Mouse (Mus musculus): ENCODE measurements around the gene Epha2. TPM values are rescaled to one million over a fixed set of nuclear protein-coding genes. Genes with fewer than 3 reads are reported as not detected.
A peak's percentile ranks its signal among the peaks of the same experiment; 100 is the strongest.

The Epha2 gene
- polyA plus RNA-seq, 1 experiment from 2014 or later: 7.1 TPM

DNA sequence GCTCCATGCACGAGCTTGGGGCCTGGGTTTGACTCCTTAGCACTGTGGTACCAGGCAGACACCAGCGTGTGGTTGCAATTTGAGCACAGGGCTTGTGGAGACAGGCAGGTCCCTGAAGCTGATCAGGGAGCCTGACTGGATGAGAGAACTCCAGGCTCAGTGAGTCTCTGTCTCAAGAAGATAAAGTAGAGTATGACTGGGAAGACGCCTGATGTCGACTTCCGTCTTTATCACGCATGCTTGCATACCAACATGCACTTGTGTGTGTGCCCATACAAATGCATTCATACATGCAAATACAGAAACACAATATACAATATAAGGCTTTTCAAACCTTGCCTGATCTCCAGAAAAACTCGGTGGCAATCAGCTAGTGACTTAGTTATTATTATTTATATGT lies 16.9 kb downstream of the Epha2 start:
- H3K27me3 ChIP-seq: no peaks in the 10 kb centered on the region
- no peak overlapping the region for H3K4me2 ChIP-seq
- H3K9me3 ChIP-seq (replicated peaks): no peaks in the 10 kb centered on the region
- no peak overlapping the region for H3K4me3 ChIP-seq (replicated peaks)
- 86% methylated on average over 7 of the region's 7 CpGs for WGBS
- H3K9ac ChIP-seq: no peak overlapping the region
- H3K36me3 ChIP-seq: peaks cover 56% of the 10 kb centered on the region
- H3K4me1 ChIP-seq: peaks cover 34% of the 10 kb centered on the region
- ATAC-seq (replicated peaks; ENCODE audit: low FRiP score): no peak
- no peak overlapping the region for H3K27ac ChIP-seq

DNA sequence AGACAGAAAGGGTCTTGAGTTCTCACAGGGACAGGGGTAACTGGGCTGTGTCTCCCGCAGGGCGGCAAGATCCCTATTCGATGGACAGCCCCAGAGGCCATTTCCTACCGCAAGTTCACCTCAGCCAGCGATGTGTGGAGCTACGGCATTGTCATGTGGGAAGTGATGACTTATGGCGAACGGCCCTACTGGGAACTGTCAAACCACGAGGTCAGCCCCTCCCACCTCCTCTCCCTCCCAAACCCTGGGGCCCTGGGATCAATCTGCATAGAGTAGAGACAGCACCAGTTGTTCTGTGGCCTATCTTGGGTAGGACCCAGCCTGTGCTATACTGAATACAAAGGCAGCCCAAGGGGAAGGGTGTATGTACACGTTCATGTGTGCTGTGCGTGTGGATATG lies 21.5 kb downstream of the Epha2 start:
- Histone ChIP-seq H3K9ac (no peak overlapping the region), H3K9me3 (replicated peaks) (no peaks in the 10 kb centered on the region), H3K36me3 (peaks cover 86% of the 10 kb centered on the region), H3K4me3 (replicated peaks) (no peak overlapping the region), H3K4me2 (no peak overlapping the region), H3K27ac (no peak overlapping the region), H3K27me3 (no peaks in the 10 kb centered on the region), H3K4me1 (peaks cover 14% of the 10 kb centered on the region; the same call in 1 of the 2 replicates)
- no peak for ATAC-seq (replicated peaks; ENCODE audit: low FRiP score)
- 65% methylated on average over 11 of the region's 11 CpGs for WGBS

DNA sequence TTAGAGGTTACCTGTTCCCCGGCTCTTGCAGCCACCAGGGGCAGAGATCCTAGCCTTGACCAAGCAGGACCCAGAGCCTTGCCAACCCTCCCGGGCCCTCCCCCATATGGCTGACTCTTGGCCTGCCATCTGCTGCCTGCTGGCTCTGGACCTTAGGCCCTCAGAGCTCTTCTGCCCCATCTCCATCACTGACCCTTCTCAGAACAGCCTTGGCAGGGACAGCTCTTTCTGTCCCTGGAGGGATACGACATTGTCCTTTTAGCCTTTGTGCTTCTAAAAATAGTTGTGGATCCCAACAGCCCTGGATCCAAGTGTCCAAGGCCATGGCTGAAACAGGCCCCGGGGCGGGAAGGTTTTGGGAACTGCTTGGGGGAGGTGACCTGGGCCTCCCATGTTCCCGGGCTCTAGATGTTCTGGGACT lies 23.7 kb downstream of the Epha2 start:
- H3K4me2 ChIP-seq: no peak overlapping the region
- 83% methylated on average over 6 of the region's 6 CpGs for WGBS
- peaks cover 74% of the 10 kb centered on the region for H3K36me3 ChIP-seq
- peak overlapping the region; percentile 5; the same call in 1 of the 2 replicates for H3K27ac ChIP-seq
- H3K4me1 ChIP-seq: peaks cover 14% of the 10 kb centered on the region; the same call in 1 of the 2 replicates
- H3K9me3 ChIP-seq (replicated peaks): no peaks in the 10 kb centered on the region
- no peak overlapping the region for H3K4me3 ChIP-seq (replicated peaks)
- H3K27me3 ChIP-seq: no peaks in the 10 kb centered on the region
- ATAC-seq (replicated peaks; ENCODE audit: low FRiP score): no peak
- no peak overlapping the region for H3K9ac ChIP-seq

DNA sequence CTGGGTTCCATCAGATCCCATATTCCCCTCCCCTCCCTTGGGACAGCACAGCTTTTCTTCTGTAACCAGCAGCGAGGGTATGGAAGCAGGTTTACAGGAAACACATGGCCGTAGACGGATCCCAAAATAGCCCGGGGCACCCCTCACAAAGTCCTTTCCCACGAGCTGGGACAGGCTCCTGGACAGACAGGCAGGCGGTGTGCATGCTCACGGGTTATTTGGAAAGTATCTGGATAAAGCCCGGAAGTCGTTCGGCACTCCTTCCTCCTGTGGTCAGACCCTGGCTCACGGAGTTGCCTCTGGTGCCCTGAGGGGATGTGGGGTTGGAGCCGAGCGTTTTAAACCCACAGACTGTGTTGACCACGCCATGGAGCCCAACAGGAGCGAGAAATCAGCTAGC lies 24.6 kb downstream of the Epha2 start:
- Histone ChIP-seq H3K9ac (no peak overlapping the region), H3K36me3 (peaks cover 69% of the 10 kb centered on the region), H3K27me3 (no peaks in the 10 kb centered on the region), H3K4me2 (no peak overlapping the region), H3K4me3 (replicated peaks) (no peak overlapping the region), H3K9me3 (replicated peaks) (no peaks in the 10 kb centered on the region), H3K4me1 (peaks cover 21% of the 10 kb centered on the region; the same call in 1 of the 2 replicates), H3K27ac (peak overlapping the region; percentile 5; the same call in 1 of the 2 replicates)
- no peak for ATAC-seq (replicated peaks; ENCODE audit: low FRiP score)
- WGBS: 47% methylated on average over 15 of the region's 15 CpGs

DNA sequence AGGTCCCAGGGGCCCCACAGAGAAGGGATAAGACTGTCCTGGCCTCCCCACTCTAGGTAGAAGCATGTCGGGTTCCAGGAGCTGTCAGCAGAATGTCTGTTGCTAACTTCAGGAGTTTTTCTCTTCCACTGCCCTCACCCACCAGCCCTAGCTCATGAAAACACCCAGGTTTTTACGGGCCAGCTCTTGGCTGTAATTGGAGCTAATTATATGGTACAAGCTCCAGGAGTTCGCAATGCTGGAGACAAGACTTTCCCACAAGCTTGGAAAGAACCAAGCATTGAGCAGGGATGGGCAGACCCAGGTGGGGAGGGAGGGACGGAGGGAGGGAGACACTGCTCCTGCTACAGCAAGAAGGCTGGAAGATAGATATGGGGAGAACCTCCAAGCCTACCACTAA lies 26.0 kb downstream of the Epha2 start:
- no peak for ATAC-seq (replicated peaks; ENCODE audit: low FRiP score)
- Histone ChIP-seq H3K36me3 (peaks cover 55% of the 10 kb centered on the region), H3K27ac (no peak overlapping the region), H3K27me3 (no peaks in the 10 kb centered on the region), H3K9me3 (replicated peaks) (no peaks in the 10 kb centered on the region), H3K4me3 (replicated peaks) (no peak overlapping the region), H3K4me2 (no peak overlapping the region), H3K4me1 (peaks cover 21% of the 10 kb centered on the region; the same call in 1 of the 2 replicates), H3K9ac (no peak overlapping the region)
- 64% methylated on average over 4 of the region's 4 CpGs for WGBS

DNA sequence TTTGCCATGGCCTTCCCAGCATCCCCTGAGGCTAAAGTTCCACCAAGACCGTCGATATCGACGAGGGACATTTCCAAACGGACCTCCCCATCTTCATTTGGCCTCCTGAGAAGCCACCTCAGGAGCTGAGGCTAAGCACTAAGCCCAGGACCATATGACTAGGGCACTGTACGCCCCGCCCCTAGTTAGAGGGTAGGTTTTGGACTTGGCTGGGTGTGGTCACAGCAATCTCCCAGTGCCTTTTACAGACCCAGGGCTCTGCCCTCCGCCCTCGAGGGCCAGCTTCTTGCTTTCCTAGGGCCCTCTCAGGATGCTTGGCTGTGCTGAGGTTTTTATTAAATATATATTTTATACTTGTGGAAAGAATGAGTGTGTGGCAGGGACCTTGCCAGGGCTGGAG lies 27.7 kb downstream of the Epha2 start:
- Histone ChIP-seq H3K36me3 (peaks cover 38% of the 10 kb centered on the region), H3K9ac (no peak overlapping the region), H3K4me1 (peaks cover 22% of the 10 kb centered on the region; the same call in 1 of the 2 replicates), H3K9me3 (replicated peaks) (no peaks in the 10 kb centered on the region), H3K4me2 (no peak overlapping the region), H3K27me3 (no peaks in the 10 kb centered on the region), H3K4me3 (replicated peaks) (no peak overlapping the region), H3K27ac (no peak overlapping the region)
- 86% methylated on average over 9 of the region's 9 CpGs for WGBS
- ATAC-seq (replicated peaks; ENCODE audit: low FRiP score): no peak

DNA sequence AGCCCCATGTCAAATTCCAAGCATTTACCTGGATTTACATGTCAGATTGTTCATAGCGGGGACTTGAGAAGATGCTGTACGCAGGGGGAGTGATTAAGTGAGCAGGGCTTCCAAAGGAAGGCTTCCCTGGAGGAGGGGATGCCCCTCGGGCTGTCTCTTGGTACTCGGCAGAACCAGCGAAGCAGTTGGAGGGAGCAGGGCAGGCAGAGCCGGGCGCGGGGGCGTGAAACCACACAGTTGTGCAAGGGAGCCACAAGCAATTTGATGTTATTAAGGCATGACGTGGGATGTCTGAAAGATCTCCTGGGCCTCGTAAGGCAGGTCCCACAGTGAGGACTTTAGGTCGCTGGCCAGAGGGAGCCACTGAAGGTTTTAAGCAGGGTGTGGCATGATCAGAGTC lies 28.9 kb downstream of the Epha2 start:
- no peaks in the 10 kb centered on the region for H3K9me3 ChIP-seq (replicated peaks)
- H3K4me3 ChIP-seq (replicated peaks): no peak overlapping the region
- 38% methylated on average over 12 of the region's 12 CpGs for WGBS
- no peak overlapping the region for H3K9ac ChIP-seq
- no peak for ATAC-seq (replicated peaks; ENCODE audit: low FRiP score)
- H3K27me3 ChIP-seq: no peaks in the 10 kb centered on the region
- no peak overlapping the region for H3K27ac ChIP-seq
- no peak overlapping the region for H3K4me2 ChIP-seq
- peaks cover 25% of the 10 kb centered on the region for H3K4me1 ChIP-seq
- H3K36me3 ChIP-seq: peaks cover 26% of the 10 kb centered on the region

DNA sequence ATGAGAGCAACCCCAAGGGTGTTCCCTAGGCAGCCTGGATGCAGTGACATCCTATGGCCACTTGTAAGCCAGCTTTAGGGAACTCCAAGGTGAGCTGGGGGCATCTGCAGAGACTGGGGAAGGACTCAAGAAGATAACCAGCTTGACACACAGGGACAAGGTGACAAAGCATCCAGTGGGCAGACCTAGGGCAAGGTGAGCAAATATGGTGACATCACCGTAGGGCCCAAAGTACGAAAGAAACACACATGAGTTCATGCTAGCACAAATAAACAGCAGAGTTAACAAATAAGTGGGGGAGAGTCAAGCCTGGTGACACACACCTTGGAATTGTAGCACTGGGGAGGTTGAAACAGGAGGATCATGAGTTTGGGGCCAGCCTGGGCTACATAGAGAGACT lies 30.4 kb downstream of the Epha2 start:
- Histone ChIP-seq H3K27ac (no peak overlapping the region), H3K9ac (no peak overlapping the region), H3K9me3 (replicated peaks) (no peaks in the 10 kb centered on the region), H3K27me3 (no peaks in the 10 kb centered on the region), H3K4me2 (no peak overlapping the region), H3K4me3 (replicated peaks) (no peak overlapping the region), H3K36me3 (peaks cover 18% of the 10 kb centered on the region), H3K4me1 (peaks cover 31% of the 10 kb centered on the region)
- WGBS: 100% methylated on average over 2 of the region's 2 CpGs
- no peak for ATAC-seq (replicated peaks; ENCODE audit: low FRiP score)

DNA sequence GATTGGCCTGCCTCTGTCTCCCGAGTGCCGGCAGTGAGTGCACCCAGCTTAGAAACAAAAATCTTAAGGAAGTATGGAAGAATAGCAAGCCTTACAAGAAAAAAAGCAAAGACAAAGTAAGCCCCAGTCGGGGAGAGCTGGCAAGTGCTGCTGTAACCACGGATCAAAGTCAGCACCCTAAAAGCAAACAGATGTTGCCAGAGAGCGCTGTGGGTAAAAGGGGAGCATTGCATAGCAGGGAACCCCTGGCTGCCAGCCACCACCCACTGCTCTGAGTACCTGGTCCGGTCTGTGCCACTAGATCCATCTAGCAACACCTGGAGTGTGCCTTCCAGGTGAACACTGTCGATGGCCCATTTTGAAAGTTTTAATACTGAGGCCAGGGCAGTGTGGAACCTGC lies 31.2 kb downstream of the Epha2 start:
- Histone ChIP-seq H3K27me3 (no peaks in the 10 kb centered on the region), H3K4me2 (no peak overlapping the region), H3K4me3 (replicated peaks) (no peak overlapping the region), H3K9ac (no peak overlapping the region), H3K27ac (no peak overlapping the region), H3K36me3 (peaks cover 9% of the 10 kb centered on the region), H3K4me1 (peaks cover 31% of the 10 kb centered on the region), H3K9me3 (replicated peaks) (no peaks in the 10 kb centered on the region)
- 83% methylated on average over 7 of the region's 7 CpGs for WGBS
- no peak for ATAC-seq (replicated peaks; ENCODE audit: low FRiP score)

DNA sequence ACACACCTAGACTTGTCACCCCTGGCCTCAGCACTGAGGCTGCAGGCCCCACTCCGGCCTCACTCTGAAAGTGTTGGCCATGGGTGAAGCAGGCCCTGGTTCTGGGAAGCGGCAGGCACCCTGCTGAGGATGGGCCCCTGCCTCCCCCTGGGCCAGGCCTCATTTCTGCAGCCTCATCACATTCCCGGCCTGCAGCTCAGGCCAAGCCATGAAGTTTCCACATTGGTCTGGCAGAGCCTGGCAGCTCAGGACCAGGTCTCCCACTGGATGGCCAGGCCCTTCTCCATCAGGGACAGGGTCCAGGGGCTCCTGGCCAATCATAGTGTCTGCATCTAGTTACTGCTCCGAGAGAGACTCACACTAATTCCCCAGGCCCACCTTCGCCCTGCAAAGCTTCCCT lies 33.7 kb downstream of the Epha2 start:
- H3K9me3 ChIP-seq (replicated peaks): no peaks in the 10 kb centered on the region
- H3K9ac ChIP-seq: no peak overlapping the region
- peak overlapping the region; percentile 54 for H3K27ac ChIP-seq
- H3K4me1 ChIP-seq: peaks cover 54% of the 10 kb centered on the region
- no peak overlapping the region for H3K4me3 ChIP-seq (replicated peaks)
- H3K4me2 ChIP-seq: no peak overlapping the region
- no peak for ATAC-seq (replicated peaks; ENCODE audit: low FRiP score)
- WGBS: 63% methylated on average over 5 of the region's 5 CpGs
- H3K36me3 ChIP-seq: no peaks in the 10 kb centered on the region
- H3K27me3 ChIP-seq: no peaks in the 10 kb centered on the region

DNA sequence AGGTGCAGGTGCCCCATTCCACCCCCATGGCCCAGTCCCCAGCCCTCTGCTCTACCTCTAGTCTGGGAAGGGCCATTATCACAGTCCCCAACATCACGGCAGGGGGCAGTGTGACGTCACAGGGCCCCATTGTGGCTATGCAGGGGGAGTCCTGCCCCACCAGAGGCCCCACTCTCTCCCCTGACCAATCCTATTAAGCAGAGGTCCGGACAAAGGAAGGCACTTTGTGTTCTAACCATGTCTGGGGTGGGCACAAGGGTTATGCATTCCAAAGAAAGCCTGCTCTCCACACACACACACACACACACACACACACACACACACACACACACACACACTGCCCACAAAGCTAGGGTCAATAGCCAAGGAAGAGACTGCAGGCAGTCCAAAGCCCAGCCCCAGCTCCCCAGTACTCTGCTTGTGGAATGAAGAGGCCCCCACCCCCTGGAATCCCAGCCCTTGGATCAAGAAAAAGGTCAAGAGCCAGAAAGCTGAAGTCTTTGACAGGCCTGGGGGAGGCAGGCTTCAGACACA lies 34.3 kb downstream of the Epha2 start:
- peak overlapping the region; percentile 54 for H3K27ac ChIP-seq
- H3K9me3 ChIP-seq (replicated peaks): no peaks in the 10 kb centered on the region
- WGBS: 18% methylated on average over 3 of the region's 3 CpGs
- no peaks in the 10 kb centered on the region for H3K36me3 ChIP-seq
- H3K9ac ChIP-seq: no peak overlapping the region
- H3K4me1 ChIP-seq: peaks cover 54% of the 10 kb centered on the region
- no peaks in the 10 kb centered on the region for H3K27me3 ChIP-seq
- no peak overlapping the region for H3K4me2 ChIP-seq
- no peak overlapping the region for H3K4me3 ChIP-seq (replicated peaks)
- ATAC-seq (replicated peaks; ENCODE audit: low FRiP score): peak; percentile 21

DNA sequence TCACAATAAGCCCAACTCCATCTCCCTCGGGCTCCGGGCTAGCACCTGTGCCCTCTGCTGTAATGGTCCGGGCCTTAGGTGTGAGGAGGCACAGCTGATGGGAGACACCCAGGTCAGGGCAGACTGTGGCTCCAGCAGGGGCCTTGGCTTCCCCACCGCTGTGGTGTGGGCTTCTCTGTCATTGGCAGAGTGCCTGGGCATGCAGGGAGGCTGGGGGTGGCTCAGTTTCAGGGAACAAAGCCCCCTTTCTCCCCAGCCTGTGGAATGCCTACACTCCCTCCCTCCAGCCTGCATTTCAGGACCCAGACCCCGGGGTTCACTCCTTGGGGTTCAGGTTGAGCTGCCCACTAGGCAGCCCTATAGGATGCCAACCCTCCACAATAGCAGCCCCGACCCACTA lies 35.2 kb downstream of the Epha2 start:
- H3K27me3 ChIP-seq: no peaks in the 10 kb centered on the region
- H3K4me1 ChIP-seq: peaks cover 57% of the 10 kb centered on the region
- H3K4me3 ChIP-seq (replicated peaks): no peak overlapping the region
- no peak overlapping the region for H3K4me2 ChIP-seq
- ATAC-seq (replicated peaks; ENCODE audit: low FRiP score): no peak
- no peak overlapping the region for H3K27ac ChIP-seq
- no peak overlapping the region for H3K9ac ChIP-seq
- no peaks in the 10 kb centered on the region for H3K36me3 ChIP-seq
- 66% methylated on average over 6 of the region's 6 CpGs for WGBS
- no peaks in the 10 kb centered on the region for H3K9me3 ChIP-seq (replicated peaks)

DNA sequence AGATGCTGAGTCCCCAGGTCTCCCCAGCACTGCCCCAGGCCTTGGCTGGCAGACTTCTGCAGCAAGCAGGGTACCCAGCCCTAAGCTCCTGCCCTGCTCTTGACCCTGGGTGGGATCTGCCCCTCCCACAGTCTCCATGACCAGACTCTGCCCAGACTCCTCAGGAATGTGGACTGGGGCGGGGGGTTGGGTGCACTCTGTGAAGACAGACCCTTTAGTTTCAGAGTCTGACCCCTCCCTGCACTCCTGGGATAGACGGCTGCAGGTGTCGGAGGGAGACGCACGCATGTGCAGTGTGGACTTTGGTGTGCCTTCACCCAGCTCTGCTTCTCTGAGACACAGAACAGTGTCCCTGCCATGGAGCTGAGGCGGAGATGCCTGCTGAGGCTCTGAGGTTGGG lies 36.9 kb downstream of the Epha2 start:
- 16% methylated on average over 6 of the region's 6 CpGs for WGBS
- Histone ChIP-seq H3K4me3 (replicated peaks) (no peak overlapping the region), H3K36me3 (no peaks in the 10 kb centered on the region), H3K4me1 (peaks cover 60% of the 10 kb centered on the region), H3K27ac (peak overlapping the region; percentile 72), H3K4me2 (peak overlapping the region; percentile 33), H3K9ac (no peak overlapping the region; the same call in 1 of the 2 replicates), H3K27me3 (no peaks in the 10 kb centered on the region), H3K9me3 (replicated peaks) (no peaks in the 10 kb centered on the region)
- ATAC-seq (replicated peaks; ENCODE audit: low FRiP score): peak; percentile 55
